Mouse (Mus musculus) Muller cell, postnatal 12 days (primary cell): ENCODE results near the gene Bloc1s1.

Source experiments
- DNase-seq: peaks from one replicate; pipeline ENCODE4 v3.0.0-alpha.2; 2015; ENCODE audit errors: inconsistent ontology term

Gene Bloc1s1

DNA sequence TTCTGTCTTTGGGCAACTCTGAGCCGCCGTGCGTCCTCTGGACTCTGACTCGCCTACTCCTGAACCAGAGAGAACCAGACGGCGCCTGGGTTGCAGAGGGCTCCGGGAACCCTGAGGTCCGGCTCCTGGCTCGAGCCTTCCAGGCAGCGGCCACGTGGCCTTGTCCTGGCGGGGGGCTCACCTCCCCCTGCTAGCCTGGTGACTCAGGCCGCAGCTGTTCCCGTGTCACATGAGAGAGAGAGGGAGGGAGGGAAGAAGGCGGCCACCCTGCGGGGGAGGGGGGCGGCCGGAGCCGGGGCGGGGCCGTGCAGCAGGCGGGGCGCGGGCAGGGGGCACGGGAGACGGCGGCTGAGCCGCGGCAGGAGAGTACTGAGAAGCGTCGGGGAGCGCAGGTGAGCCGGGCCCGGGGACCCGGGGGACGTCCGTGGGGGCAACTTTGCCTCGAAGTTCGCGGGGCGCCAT, 14.2 kb downstream of the Bloc1s1 start:
- DNase-seq = peak; percentile 95

DNA sequence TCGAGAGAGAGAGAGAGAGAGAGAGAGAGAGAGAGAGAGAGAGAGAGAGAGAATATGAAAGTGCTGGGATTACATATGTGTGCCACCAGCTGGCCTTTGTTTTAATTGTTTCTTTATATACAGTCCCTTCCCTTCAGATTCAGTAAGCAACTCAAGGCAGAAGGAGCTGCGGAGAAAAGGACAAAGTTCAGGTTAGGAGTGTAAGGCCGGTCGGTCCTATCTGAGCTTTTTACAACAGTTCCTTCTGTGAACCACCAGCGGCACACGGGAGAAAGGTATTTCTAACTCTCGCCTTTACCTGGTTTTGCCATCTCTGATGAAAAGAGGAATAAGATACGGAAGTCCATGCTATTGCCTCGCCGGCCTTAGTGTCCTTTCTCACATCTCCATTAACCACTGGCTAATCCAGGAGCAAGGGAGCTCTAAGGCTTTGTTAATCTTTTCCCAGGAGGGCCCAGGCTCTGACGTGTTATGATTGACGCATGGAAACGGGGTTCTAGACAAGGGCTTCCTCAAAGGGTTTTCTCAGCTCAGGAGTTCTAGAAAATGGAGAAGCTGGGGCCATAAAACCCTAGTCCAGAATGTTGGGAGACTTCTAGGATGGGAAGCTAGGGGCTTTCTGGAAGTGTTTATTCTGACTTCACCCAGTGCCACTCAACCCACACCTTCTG, 14.9 kb downstream of the Bloc1s1 start:
- no peak for DNase-seq

DNA sequence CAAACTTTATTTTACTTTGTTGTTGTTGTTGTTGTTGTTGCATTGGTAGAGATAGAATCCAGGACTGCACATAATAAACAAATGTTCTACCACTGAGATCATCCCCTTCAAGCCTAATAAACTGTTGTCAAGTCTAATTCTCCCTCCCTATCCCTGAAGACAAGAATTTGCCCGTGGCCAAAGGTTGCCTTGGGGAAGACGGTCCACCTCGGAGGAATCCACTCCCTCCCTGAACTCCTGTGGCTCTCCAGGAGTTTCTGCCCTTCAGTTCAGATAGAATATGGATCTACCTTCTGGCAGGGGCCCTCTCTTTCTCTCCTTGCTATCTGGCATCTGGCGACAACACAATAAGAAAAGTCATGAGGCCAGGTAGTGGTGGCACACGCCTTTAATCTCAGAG, 19.0 kb downstream of the Bloc1s1 start:
- no peak for DNase-seq

DNA sequence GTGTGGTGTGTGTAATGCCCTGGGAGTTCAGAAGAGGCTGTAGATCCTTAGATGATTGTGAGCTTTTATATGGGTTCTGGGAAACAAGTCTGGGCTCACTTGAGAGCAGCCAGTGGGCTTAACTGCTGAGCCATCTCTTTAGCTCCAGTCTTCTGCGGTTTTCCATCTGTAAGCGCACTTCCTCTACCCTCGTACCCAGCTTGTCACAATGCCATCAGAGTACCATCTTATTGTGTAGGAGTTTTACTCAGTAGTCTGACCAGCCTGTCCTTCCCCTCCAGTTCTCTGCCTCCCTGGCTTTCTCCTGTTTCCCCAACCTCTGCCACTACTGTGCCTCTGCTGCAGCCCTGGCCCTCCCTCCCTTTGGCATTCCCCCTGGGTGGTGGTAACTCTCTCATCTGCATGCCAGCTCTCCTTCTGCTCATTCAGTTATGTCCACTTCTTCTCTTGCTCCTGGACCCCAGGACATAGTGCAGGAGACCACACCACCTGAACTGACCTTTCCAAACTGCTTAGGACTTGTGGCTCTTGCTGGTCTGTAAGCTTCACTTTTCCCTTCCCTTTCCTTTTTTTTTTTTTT, 21.3 kb downstream of the Bloc1s1 start:
- no peak for DNase-seq

DNA sequence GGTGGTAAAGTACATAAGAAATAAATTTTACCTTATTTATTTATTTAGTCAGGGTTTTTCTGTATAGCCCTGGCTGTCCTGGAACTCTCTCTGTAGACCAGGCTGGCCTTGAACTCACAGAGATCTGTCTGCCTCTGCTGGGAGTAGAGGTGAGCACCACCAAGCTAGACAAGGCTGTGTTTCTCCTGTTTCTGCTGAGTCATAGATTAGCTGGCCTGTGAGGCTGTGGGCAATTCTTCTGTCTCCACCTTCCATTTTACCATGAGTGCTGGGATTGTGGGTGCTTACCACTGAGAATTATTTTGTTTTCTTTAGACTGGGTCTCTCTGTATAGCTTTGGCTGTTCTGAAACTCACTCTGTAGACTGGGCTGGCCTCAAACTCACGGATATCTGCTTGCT, 22.4 kb downstream of the Bloc1s1 start:
- no peak for DNase-seq

DNA sequence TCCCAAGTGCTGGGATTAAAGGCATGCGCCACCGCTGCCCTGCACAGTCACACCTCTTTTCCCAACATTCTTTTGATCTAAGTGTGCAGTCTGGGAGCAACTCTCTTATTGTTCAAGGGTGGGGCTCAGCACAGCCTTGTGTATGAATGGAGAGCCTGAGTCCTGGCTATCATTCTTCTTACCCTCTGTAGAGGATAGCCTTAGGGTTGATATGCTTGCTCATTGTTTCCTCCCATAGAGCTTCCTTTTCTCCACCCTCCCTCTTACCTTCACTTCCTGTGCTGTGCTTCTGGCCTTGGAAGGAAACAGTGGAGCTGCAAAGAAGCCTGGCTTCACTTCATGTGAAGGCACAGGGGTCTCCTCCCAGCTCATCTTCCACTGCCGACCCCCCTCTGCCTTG, 23.1 kb downstream of the Bloc1s1 start, which contains the start of gene Cd63:
TSS of gene Cd63 (plus strand) at position 292 of the 400 bp plus-strand sequence.
- DNase-seq = no peak

DNA sequence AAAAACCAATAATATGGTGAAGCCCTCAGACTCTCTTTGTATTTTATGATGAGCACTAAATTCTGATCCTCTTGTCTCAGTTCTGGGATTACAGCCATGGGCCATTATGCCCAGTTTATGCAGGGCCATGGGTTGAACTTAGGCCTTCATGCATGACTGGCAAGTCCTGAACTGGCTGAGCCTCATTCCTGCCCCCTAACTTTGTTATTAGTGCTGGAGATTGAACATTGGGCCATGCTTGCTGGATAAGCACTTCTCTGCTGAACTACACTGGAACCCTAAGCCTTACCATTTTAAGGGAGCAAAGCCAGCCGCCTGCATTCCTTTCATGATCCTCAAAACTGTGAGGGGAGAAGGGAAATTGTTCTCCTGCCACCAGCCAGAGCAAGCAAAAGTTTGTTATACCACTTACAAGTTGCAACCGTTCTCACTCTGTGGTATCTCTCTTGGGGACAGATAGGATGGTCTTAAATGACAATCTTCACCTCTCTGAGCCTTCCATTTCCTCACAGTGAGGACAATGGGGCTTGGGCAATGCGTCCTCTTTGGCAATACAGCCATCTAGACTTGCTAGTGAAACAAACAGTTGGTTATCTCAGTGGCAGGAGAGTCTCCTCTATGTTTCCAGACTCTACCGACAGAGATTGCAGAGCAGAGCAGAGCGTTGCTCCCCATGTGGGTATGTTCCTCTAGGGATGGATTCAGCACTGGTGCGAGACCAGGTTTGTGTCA, 23.9 kb downstream of the Bloc1s1 start:
- no peak for DNase-seq

DNA sequence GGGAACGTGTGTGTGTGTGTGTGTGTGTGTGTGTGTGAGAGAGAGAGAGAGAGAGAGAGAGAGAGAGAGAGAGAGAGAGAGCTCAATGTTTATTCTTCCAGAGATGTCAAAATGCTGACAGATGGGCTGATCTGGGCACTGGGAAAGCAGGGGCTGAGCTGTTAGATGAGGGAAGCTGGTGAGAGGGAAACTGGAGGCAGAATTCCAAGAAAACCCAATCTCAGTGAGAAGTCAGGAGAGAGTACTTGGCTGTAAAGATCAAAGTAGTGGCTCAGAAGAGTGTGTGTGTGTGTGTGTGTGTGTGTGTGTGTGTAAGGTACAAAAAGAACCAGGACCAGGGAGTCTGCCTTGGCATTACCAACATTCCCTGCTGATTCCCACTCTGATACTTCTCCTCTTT, 26.3 kb downstream of the Bloc1s1 start:
- DNase-seq = no peak

DNA sequence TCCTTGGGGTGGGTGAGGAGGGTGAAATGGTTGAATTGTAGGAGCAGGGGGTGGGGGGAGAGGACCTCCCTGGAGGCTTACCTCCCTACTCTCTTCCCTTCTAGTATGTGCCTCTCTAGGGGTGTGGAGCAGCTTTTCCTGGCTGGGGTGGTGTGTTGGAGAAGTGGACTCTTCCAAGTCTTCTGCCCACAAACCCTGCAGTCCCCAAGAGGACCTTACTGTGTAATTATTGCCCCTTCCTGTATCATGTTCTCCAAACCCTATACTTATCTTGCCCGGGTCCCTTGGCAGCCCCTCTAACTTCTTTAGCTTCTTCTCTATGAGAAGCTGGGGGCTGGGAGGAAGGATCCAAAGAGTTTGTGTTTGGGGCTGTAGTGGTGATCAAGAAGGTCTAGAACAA, 27.0 kb downstream of the Bloc1s1 start:
- no peak for DNase-seq

DNA sequence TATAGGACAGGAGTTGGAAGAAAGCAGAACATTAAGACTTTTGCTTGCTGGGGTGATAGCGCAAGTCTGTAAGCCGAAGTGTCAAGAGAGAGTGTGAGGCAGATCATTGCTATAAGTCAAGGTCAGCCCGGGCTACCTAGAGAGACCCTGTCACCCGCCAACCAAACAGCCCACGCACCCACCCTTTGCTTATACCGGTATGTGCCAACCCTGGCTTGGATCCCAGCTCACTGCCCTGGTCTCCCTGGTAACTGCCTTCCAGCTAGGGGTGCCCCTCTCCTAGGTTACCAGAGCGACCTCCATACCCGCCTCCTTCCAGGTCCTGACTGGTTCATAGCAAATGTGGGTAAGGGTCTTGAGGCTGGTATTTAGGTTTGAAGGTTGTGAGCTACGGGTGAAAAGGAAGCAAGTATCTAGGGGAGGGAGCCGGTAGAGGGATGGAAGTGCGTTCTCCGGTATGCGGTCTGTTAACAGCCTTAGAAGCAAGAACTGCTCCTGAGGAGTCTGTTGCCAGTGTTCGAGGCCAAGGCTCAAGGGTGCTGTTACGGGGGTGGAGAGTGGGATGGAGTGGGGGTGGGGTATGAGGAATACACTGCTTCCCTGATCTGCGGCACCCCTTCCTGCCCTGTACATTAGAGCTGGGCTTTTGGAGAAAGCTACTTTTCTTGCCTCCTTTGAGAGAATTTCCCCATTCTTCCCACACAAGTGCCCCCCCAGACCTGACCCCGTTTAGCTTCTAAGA, 27.7 kb downstream of the Bloc1s1 start:
- peak; percentile 43 for DNase-seq

DNA sequence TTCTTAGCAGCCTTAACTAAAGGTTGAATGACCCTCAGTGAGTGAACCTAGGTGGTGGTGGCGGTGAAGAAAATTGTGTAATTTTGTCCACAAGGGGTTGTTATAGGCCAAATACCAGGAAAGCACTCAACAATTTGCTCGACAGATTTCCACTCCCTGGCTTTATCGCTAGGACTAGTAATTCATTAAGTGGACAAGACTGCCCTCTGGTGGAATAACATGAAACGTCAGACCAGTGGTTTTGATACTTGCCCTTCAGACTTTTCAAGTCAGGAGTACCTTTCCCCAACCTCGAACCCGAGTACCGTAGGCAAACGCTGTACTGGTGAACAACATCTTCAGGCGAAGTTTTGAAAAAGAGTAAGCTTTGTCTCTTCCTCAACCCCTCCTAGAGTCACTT, 28.4 kb downstream of the Bloc1s1 start:
- DNase-seq = peak; percentile 84

DNA sequence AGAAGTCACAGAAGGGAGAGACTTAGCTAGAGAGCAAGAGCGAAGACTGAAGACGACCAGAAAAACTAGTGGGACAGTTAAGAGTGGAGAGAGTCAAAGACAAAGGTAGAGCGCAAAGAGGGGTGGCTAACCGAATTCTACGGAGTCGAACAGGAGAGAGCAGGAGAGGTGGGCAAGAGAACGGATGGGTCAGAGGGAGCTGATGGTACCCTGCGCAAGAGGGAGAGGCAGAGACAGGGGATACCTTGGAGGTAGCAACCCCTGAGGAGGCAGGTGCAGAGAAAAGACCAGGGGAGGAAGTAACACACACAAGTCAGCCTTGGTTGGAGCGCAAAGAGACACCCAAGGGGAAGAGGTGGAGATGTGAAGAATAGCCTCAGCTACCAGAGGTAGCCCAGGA, 31.6 kb downstream of the Bloc1s1 start:
- DNase-seq = no peak

DNA sequence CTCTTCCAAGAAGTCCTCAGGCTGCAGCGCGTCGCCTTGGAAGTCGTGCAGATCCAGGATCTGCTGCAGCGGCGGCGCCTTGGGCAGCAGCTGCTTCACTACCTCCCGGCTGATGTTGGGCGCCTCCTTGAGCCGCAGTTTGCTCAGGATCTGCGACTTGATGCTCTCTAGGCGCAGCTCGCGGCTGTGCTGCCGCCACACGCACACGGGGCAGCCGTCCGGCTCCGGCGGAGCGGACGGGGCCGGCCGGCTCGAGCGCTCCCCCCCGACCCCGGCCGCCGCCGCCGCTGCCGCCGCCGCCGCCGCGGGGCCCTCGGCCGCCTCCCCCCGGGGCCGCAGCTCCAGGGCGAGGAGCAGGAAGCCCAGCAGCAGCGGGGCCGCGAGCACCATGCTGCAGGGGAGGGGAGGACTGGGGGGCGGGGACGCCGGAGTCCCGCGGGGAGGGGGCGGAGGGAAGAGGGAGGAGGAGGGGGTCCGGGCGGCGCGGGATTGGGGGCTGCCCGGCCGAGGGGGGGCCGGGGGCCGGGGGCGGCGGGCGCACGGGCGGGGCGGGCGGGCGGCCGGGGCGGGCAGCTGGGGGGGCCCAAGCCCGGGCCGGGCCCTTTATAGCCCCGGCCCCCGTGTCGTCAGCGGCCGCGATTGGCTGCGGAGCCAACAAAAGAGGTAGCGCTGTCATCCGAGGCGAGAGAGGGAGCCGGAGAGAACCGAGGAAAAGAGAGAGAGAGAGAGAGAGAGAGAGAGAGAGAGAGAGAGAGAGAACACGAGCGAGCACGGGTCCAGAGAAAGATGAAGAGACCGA, 32.3 kb downstream of the Bloc1s1 start, which contains the start of gene Gdf11:
TSS of gene Gdf11 (minus strand) at position 423 of the 799 bp plus-strand sequence.
- DNase-seq = peak; percentile 84

DNA sequence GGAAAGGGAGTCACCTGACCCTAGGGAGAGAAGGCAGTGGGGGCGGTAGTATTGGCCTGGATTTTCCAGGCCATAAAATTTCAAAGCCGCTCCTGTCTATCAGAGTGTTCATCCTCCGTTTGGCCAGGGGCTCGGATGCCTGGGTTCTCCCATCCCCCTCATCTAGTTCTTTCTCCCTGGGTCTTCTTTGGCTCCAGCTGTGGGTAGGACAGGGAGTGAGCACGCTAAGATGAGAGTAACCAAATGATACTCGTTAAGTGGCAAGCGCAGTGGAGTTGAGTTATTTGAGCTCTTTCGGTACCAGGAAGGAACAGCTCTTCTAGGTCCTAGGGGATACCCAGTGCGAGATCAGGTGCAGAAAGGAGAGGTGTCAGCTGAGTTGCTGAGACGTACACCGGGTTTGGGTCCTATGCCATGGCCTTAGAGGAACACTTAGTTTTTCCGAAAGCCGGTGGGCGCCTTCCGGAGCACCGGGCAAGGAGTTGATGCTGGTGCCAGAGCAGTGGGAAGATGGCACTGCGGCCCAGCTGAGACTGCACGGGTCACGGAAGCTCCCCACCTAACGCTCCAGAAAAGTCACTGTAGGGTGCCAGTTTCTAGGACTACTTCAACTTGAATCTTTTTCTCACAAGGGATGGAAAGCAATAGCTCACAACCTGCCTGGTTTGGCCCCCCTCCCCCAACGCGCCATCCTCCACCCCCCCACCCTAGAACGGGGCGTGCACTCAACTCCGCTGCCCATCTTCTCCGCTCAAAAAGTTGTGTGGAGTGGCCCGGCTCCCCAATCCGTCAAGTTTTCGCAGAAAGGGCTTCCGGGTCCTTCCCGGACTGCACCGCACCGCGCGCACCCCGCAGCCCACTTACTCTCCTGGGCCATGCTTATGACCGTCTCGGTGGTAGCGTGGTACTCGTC, 33.2 kb downstream of the Bloc1s1 start:
- no peak for DNase-seq

DNA sequence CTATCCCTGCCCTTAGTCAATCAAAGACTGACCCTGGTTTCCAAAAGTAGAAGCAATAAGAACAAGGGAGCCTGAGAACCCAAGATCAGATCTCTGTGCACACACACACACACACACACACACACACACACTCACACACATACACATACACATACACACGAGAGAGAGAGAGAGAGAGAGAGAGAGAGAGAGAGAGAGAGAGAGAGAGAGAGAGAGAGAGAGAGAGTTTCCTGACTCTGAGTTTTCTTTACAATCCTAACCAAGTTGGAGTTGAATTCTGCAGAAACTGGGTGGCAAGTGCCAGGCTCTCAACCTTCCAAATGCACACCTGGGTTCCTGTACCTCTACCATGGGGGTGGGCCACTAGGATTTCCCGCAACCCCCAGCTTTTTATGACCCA, 34.0 kb downstream of the Bloc1s1 start:
- DNase-seq = no peak

DNA sequence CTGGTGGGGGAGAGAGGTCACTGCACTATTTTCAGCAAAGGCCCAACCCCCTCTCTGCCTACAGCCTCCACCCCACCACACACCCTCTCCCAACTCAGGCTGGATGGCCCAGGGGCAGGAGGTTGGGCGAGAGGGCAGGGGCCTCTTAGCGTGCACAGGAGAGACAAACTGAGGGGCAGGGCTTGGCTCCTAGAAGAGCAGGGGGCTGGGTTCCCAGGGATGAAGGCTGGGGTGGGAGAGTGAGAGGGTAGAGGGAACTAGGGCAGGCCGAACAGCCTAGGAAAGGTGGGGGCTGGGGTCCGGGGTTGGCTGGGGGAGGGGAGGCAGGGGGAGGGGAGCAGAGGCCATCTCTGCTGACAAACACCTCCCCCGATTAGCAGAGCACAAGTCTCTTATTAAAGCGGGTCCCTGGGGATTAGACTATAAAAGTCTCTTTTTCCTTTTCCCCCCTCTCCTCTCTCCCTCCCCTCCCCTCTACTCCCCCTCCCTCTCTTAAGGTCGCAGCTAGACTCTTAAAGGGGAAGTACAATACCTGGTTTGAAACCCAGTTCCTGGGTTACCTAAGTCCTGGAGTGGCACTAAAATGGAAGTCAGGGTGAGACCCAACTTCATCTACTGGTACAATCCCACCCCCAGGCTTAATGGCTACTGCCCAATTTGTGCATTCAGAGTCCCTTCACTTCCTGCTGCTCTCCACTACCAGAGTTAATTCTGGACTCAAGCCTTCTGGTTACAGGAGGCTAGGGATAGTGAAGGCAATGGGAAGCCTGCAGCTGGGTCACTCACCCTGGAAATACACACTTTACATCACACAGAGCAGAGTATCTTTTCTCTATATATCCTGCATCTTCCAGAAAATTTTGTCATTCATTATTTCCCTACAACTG, 34.7 kb downstream of the Bloc1s1 start:
- peak; percentile 29 for DNase-seq

DNA sequence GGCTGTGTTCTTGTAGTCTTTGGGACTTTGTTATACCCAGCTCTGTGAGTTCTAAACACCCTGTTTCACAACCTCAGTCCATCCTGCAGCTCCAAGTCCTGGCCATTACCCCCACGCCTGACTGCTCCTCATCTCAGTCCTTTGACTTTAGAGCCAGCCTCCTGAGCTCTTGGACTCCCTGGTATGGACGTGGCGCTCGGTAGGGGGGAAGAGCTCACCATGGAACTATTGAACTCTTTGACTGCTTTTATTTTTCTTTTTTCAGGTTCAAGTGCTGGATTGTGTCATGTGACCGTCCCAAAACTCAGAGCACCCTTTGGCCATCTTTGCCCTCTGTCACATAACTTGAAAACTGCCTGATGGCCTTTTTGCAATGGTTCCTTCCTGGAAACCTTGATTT, 41.8 kb downstream of the Bloc1s1 start:
- DNase-seq = no peak

DNA sequence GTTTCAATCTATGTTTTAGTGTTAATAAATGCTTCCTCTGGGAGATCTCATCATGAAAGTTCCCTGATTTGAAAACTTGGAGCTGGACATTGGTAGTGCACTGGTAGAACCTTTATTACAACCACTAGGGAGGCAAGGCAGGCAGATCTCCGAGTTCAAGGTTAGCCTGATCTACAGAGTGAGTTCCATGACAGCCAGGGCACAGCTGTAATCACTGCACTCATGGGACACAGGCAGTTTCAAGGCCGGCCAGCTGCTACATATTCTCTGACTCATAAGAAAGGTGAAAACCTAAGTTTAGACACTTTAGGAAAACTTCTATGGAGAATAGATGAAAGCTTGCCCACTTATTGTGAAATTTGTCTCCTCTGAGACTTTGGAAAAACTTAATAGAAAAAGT, 45.0 kb downstream of the Bloc1s1 start:
- no peak for DNase-seq

DNA sequence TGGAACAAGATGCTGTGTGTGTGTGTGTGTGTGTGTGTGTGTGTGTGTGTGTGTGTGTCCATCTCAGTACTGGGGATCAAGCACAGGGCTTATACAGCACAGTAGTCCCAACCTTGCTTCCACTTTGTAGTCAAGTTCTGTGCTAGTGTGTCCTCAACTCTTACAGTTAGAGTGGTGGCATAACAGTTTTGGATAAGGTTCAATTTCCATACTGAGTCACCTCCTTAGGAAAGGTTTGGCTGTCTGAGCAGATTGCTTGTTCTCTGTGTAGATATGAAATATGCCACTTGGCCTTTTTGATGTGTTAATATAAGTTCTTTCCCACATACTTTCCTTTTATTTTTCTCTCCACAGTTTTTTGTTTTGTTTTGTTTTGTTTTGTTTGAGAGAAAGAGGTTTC, 45.5 kb downstream of the Bloc1s1 start:
- no peak for DNase-seq
